Mouse (Mus musculus) splenic B cell, adult 2 months (primary cell): ENCODE measurements at regions not wholly inside any gene's neighbourhood (a gene's known extent, or its start where the extent isn't known, plus 50 kb on each side); places are given as distances from the start of the nearest gene placed in this dataset.

Source experiments
- DNase-seq: peaks from one replicate; pipeline ENCODE4 v3.0.0-alpha.2; 2011; ENCODE audit warnings: low read depth, low spot score
- H3K27me3 ChIP-seq: 2 replicates; pipeline ENCODE4 v1.6.1; 2012; ENCODE audit warnings: mild to moderate bottlenecking, low read length, moderate library complexity, mixed read lengths; ENCODE audit not compliant: control insufficient read depth, poor library complexity, insufficient read depth, severe bottlenecking
- H3K36me3 ChIP-seq: 2 replicates; pipeline ENCODE4 v1.6.1; 2012; ENCODE audit warnings: mild to moderate bottlenecking, low read length, moderate library complexity, mixed read lengths; ENCODE audit not compliant: control insufficient read depth, poor library complexity, insufficient read depth, severe bottlenecking

DNA sequence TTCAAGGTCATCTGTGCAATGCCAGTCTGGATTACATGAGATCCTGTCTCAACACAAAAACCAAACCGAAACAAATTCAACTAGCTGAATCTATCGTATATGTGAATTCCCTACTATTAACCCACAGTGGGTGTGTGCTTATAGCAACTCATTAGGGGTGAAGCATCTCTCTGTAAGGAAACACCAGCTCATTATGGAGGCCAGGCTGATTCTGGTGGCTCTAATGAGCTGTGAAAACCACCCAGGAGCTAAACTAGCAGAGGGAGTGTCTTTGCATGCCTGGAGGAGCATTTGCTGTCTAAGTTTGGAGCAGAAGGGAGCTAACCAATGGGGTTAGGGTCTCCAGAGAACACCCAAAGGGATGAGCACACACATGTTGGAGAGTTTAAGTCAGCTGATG lies 54.1 kb upstream of the Adamts2 start:
- H3K36me3 ChIP-seq = no peaks in the 10 kb centered on the region
- no peak for DNase-seq

DNA sequence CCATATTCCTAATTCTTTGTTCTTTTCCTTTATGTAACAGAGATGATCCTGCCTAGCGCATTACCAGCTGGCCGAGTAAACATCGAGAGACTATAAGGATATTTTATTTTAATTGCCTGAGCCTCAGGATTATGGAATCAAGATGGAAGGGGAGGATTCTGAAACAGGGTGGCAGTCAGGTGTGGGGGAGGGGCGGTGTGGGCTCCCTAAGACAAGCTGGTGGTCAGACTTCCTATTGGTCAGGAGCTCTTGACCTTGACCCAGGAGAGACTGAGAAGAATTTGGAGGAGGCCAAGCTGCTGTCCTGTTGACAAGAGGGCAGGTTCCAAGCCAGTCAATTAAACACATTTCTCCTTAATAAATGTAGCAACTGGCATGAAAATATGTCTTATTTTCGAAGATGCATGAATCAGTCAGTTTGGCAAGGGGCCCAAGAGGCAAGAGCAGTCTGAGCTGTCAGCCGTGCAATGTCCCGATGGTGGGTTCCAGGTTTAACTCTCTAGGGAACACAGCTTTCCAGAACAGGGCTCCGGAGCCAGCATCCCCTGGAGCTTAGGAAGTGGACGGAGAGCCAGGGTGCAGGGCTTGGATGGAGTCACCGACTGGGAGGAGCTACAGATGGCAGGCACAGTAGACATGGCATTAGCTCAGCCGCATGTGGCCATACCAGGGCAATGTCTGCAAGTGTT lies 55.3 kb upstream of the Adamts2 start:
- DNase-seq = no peak
- H3K27me3 ChIP-seq = no peaks in the 10 kb centered on the region
- H3K36me3 ChIP-seq = no peaks in the 10 kb centered on the region

More for the DNA sequence above, 54.1 kb upstream of the Adamts2 start:
- no peaks in the 10 kb centered on the region for H3K27me3 ChIP-seq

DNA sequence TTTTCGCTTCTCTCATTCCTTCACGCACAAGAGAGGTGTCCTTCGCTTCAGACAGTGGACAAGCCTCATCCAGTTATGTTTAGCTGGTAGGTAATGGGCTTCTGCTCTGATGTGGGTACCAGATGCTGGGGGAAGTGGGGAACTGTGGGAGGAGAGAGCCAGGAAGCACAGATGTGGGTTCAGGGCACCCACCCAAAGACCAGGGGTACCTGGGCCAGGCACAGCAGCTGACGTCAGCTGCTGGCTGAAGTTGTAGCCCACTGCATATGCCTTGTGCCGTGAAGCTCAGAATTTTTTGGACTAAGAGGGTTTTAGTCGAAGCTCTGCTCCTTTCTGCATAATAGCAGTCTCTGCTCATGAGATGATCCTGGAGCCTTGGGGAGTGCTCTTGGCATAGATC lies 56.5 kb upstream of the Adamts2 start:
- Histone ChIP-seq H3K27me3 (no peaks in the 10 kb centered on the region), H3K36me3 (no peaks in the 10 kb centered on the region)
- DNase-seq = no peak

DNA sequence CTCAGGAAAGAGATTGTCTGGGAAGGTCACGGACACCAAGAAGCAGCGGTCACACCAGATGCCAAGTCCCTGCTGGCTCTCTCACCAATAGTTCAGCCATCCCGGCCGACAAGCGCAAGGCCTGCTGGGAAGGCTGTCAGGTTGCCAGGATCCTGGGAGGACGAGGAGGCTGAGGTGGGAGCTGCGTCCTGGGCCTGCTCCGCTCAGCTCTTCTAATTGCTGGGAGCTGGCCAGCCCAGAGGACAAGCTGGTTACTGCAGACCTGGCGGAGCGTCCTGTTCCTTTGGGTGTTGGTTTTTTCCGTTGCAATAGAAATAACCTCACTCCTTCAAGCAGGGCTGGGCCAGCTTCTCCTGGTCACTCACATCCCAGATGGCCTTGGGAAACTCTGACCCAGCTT lies 61.7 kb upstream of the Adamts2 start:
- Histone ChIP-seq H3K27me3 (no peaks in the 10 kb centered on the region), H3K36me3 (no peaks in the 10 kb centered on the region)
- DNase-seq = no peak

DNA sequence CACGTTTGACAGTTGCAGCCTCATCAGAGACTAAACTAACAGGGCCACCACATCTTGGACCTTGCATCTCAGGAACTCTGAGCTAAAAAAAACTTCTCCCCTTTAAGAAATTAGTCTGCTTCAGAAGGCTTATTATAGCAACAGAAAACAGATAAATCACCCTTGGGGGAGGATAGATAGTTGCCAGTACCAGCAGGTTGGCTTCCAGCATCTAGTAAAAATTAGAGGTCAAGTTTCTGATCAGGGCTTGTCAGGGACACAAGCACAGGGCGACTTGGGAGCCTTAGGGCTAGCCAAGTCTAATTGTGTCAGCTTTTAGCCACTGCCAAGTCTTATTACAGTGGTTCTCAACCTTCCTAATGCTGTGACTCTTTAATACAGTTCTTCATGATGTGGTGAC lies 67.6 kb upstream of the Adamts2 start:
- no peaks in the 10 kb centered on the region for H3K27me3 ChIP-seq
- H3K36me3 ChIP-seq = no peaks in the 10 kb centered on the region
- DNase-seq = no peak

DNA sequence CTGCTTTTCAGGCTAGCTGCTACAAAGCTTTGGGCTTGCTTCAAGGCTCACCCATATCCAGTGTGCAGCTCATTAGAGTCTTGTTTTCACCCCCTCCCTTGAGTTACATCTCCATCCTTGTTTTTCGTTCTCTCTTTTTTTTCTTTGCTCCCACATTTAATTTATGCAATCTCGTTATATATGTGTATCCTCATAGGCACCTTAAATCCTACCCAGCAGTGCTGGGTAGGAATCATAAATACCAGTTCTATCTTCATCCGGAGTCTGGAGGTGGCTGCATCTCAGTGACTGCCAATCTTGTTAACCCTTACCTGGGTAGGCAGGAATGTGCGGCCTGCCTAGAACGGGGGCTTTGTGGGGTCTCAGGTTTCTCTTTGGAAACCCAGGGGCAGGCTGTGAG lies 74.0 kb upstream of the Adamts2 start:
- H3K36me3 ChIP-seq = no peaks in the 10 kb centered on the region
- no peaks in the 10 kb centered on the region for H3K27me3 ChIP-seq

DNA sequence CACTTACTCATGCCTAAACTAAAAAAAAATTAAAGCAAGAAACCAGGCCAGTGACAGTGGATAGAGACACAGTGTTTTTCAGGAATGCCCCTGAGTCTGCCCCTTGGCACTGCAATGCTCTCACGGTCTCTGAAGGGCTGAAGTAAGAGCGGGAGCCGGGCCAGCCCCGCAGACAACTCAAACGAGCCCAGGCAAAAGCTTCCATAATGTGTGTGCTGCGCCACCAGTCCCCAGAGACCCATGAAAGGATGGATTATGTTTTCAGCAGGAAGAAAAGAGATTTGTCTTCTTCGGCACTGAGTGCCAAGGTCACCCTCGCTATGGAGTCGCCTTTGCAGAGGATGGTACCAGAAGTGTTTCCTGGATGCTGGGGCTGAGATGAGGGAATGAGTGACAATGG lies 81.7 kb upstream of the Adamts2 start:
- no peak for DNase-seq

More for the DNA sequence above, 74.0 kb upstream of the Adamts2 start:
- DNase-seq = no peak

DNA sequence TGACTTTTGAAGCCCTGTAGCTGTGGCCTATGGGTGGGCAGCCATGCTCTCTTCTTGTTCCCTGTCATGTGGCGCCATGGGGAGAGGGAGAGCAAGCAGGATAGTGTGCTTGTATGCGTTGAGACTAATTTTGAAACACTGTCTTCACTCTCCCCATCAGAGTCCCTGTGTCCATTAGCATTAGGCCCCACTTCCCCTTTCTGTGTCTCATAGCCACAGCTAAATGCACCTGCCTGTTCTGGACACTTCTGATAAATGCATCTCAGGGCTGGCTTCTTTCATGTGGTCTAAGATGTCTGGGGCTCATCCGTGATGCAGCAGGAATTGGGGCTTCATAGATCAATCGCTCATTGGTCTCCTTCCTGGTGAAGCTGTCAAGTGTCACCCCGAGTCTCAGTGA lies 77.0 kb upstream of the Rufy1 start:
- no peaks in the 10 kb centered on the region for H3K27me3 ChIP-seq
- H3K36me3 ChIP-seq = no peaks in the 10 kb centered on the region
- peak; percentile 7 for DNase-seq

More for the DNA sequence above, 81.7 kb upstream of the Adamts2 start:
- no peaks in the 10 kb centered on the region for H3K27me3 ChIP-seq
- no peaks in the 10 kb centered on the region for H3K36me3 ChIP-seq

DNA sequence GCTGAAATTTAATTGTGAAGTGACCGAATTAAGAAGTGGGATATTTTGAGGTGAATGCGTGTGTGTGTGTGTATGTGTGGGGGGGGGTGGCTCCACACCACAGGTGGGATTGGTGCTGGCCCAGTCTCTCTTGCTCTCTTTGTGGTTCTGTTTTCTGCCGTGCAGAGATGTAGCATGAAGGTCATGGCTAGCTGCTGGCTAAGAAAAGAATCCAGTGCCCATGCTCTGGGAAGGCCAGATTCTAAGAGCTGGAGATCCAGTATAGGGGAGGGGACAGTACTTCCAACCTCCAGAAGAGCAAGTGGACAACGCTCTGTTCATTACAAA lies 76.5 kb upstream of the Rufy1 start:
- H3K27me3 ChIP-seq = no peaks in the 10 kb centered on the region
- no peak for DNase-seq
- no peaks in the 10 kb centered on the region for H3K36me3 ChIP-seq

DNA sequence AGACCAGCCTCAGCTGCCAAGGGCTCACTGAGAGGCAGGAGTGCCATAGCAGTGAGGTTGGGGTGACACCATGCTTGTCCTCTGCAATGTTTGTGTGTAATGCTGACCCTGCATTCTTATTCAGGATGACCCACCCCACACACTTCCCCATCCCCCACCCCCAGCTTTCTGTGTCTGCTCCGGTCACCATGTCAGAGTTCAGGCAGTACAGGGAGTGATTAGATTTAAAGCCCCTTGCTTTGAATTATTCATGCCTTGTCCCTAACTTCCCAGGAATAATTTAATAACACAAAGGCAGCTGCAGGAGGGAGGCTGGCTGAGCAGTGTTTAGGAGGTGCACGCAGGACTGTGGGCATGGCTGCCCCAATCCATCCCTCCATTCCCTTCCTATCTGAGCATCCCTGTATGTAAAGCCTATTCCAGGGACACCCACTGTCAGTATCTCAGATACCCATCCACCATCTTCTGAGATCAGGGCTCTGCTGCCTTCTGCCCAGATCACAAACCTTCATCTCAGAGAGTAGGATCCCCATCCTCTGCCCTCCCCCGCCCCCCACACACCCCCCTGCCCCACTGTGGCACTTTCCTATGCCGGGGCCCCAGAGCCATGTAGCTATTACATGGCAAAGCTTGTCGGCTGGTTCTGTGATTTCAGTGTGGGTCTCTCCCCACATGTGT lies 76.0 kb upstream of the Rufy1 start:
- Histone ChIP-seq H3K36me3 (no peaks in the 10 kb centered on the region), H3K27me3 (no peaks in the 10 kb centered on the region)
- no peak for DNase-seq

DNA sequence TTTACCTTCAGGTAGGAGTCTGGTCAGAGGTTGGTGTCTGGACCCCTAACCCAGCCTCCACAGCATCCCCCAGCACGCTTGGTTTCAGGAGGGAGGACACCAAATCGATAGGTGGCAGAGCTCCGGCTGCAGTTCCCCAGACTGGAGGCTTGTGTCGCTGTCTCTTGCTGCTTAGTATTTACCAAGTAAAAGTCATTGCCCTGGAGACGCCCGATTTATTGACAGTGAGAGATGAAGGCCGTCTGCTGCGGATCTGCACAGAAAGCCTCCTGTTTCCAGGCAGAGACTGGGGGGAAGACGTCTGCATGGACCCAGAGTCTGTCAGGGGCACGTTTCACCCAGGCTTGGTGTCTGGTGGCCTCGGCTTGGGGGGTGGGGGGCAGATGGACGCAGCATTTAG lies 70.4 kb upstream of the Rufy1 start:
- no peak for DNase-seq
- Histone ChIP-seq H3K36me3 (no peaks in the 10 kb centered on the region), H3K27me3 (no peaks in the 10 kb centered on the region)

DNA sequence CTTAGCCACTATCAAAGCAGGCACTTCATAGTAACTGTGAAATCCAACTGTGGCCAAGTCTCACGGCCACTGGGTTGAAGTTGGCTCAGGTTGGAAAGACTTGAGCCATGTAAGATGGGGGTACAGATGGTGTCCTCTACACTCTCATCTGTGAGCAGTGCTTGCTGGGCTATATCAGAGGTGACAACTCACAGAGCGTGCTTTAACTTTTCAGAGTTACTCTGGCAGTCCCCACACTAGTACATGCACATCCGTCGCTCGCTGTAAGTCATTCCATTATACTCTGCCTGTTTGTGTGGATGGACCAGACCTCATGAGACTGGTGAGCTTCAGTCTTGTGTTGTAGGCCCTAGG lies 62.2 kb upstream of the Rufy1 start:
- H3K36me3 ChIP-seq = no peaks in the 10 kb centered on the region
- no peaks in the 10 kb centered on the region for H3K27me3 ChIP-seq
- no peak for DNase-seq

DNA sequence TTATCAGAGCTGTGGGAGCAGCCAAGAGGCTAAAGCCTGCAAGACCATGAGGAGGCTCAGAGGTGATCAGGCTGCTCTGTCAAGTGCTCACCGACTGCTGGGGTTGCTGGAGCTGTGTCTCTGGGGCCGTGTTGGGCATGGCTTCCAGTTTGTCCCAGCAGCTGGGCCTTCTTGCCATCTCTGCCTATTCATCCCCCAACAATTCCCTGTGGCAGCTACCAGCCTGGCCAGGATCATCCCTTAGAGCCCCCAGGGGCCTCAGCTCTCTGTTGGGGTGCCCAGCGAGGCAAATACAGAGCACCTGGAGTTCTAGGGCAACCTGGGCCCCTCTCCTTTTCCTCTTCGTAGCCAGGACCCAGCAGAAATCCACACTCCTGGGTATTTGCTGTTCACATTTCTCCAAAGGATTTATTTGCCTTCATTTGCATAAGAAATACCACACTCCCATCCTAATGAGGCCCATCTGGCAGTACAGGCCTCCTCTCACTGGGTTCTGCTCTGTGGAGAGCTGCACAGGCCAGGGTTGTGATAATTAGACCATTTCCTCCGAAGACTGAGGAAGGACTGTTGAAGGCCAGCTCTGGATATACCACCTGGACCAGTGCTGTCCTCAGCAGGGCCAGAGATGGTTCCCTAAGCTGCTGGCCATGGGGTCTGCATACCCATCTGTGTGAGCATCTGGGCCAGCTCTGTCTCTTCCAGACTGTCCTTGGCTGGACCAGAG lies 61.6 kb upstream of the Rufy1 start:
- Histone ChIP-seq H3K36me3 (no peaks in the 10 kb centered on the region), H3K27me3 (no peaks in the 10 kb centered on the region)
- DNase-seq = no peak

DNA sequence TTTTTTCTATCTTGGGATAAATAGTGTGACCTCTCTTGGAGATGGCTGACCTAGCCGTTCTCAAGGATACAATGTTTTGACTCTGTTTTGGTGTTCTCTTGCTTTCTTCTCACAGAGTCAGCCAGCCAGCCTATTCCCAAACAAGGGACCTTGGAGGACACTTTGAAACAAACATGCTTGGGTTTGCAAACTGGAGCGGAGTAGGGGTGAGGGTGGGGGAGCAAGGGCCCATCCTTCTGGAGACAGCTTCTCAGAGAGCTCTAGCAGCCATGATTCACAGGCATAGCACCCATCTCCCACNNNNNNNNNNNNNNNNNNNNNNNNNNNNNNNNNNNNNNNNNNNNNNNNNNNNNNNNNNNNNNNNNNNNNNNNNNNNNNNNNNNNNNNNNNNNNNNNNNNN lies 52.9 kb upstream of the Rufy1 start:
- H3K27me3 ChIP-seq = no peaks in the 10 kb centered on the region
- no peak for DNase-seq

DNA sequence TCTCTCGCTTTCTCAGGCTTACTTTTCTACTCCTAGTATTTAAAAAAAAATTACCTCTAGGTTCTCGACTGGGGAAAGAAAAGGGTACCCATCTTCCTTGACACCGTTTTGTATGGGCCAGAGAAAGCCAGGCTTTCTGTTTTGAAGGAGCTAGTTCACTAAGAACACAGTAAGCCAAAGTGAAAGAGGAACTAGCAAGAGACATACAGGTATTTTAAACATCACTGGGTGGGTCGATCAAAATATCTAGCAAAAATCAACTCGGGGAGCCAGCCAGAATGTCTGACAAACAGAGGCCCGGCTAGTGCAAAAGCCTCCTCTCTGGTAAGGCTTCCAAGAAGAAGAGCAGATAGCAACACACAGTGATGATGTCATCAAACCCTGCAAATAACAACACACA lies 52.2 kb upstream of the Rufy1 start:
- DNase-seq = peak; percentile 7
- Histone ChIP-seq H3K36me3 (no peaks in the 10 kb centered on the region), H3K27me3 (no peaks in the 10 kb centered on the region)

More for the DNA sequence above, 52.9 kb upstream of the Rufy1 start:
- H3K36me3 ChIP-seq = no peaks in the 10 kb centered on the region
